Mouse (Mus musculus) heart, adult 9 months (tissue): Measurements from ENCODE around the gene Stxbp5l.
"Not testable (repeated sequence)": the region's sequence is repeated elsewhere in the genome, so short reads cannot be mapped to it uniquely, and the experiment has no call there.

Experiments
- DNase-seq, 2 experiments: peaks; one replicate each; pipeline ENCODE4 v3.0.0; 2022; ENCODE audit warnings: low spot score in 2 of 2

Stxbp5l gene

GRCm38 (mm10) chr16:37384821-37385344 lies at the start of gene Stxbp5l:
Gene Stxbp5l, minus strand, starts transcription at chr16:37384962.
- peak; percentile 59 to 61 for DNase-seq

- DNase-seq = no peak
Measured at GRCm38 (mm10) chr16:37433418-37434204, 48.8 kb upstream of the Stxbp5l start.

GRCm38 (mm10) chr16:37425434-37425833 lies 40.7 kb upstream of the Stxbp5l start:
- no peak for DNase-seq

- peak in 1 of 2 experiments; percentile 9 for DNase-seq
Measured at GRCm38 (mm10) chr16:37422874-37423273, 38.1 kb upstream of the Stxbp5l start.

GRCm38 (mm10) chr16:37421851-37422250 lies 37.1 kb upstream of the Stxbp5l start:
- DNase-seq = no peak

GRCm38 (mm10) chr16:37420512-37420911 lies 35.8 kb upstream of the Stxbp5l start:
- DNase-seq = no peak

- no peak for DNase-seq
Measured at GRCm38 (mm10) chr16:37405536-37405935, 20.8 kb upstream of the Stxbp5l start.

- no peak for DNase-seq
Measured at GRCm38 (mm10) chr16:37404922-37405321, 20.2 kb upstream of the Stxbp5l start.

GRCm38 (mm10) chr16:37389964-37390363 lies 5.2 kb upstream of the Stxbp5l start:
- DNase-seq = no peak

- DNase-seq = no peak
Measured at GRCm38 (mm10) chr16:37389201-37389905, 4.6 kb upstream of the Stxbp5l start.

GRCm38 (mm10) chr16:37384369-37384768 lies 393 bp downstream of the Stxbp5l start:
- no peak for DNase-seq

- no peak for DNase-seq
Measured at GRCm38 (mm10) chr16:37383426-37383825, 1.3 kb downstream of the Stxbp5l start.

GRCm38 (mm10) chr16:37372716-37373115 lies 12.0 kb downstream of the Stxbp5l start:
- no peak for DNase-seq

GRCm38 (mm10) chr16:37367426-37367825 lies 17.3 kb downstream of the Stxbp5l start:
- DNase-seq = no peak

GRCm38 (mm10) chr16:37363958-37364357 lies 20.8 kb downstream of the Stxbp5l start:
- DNase-seq = no peak

- DNase-seq = no peak
Measured at GRCm38 (mm10) chr16:37355621-37356020, 29.1 kb downstream of the Stxbp5l start.

- DNase-seq = no peak
Measured at GRCm38 (mm10) chr16:37347092-37347491, 37.7 kb downstream of the Stxbp5l start.

GRCm38 (mm10) chr16:37344960-37345359 lies 39.8 kb downstream of the Stxbp5l start:
- DNase-seq = no peak

GRCm38 (mm10) chr16:37341446-37341845 lies 43.3 kb downstream of the Stxbp5l start:
- DNase-seq = not testable (repeated sequence)

GRCm38 (mm10) chr16:37338177-37338576 lies 46.6 kb downstream of the Stxbp5l start:
- DNase-seq = no peak

GRCm38 (mm10) chr16:37337529-37337928 lies 47.2 kb downstream of the Stxbp5l start:
- DNase-seq = no peak

- DNase-seq = no peak
Measured at GRCm38 (mm10) chr16:37304441-37304840, 80.3 kb downstream of the Stxbp5l start.

GRCm38 (mm10) chr16:37292593-37292992 lies 92.2 kb downstream of the Stxbp5l start:
- DNase-seq = no peak
